Mouse (Mus musculus) cerebellum, adult 2 months (tissue): ENCODE results near the gene Eme1.

ENCODE experiments used
- CTCF ChIP-seq: fragments of 200-500 bp; IDR thresholded peaks from 2 replicates; pipeline ENCODE4 v1.5.1; 2011; ENCODE audit warnings: low read depth, mild to moderate bottlenecking, control low read depth, low read length, moderate library complexity, borderline replicate concordance; ENCODE audit not compliant: insufficient read depth
- POLR2A ChIP-seq: fragments of 200-500 bp; IDR thresholded peaks from 2 replicates; pipeline ENCODE4 v1.6.1; 2011; ENCODE audit warnings: low read length, control low read depth, borderline replicate concordance; ENCODE audit not compliant: insufficient read depth

- TF ChIP-seq CTCF (no peak), POLR2A (no peak)
Observed at GRCm38 (mm10) chr11:94615494-94615893, 38.3 kb downstream of the Eme1 start.
